Mouse (Mus musculus): ENCODE data around the gene Cdx4.

The Cdx4 gene

DNA sequence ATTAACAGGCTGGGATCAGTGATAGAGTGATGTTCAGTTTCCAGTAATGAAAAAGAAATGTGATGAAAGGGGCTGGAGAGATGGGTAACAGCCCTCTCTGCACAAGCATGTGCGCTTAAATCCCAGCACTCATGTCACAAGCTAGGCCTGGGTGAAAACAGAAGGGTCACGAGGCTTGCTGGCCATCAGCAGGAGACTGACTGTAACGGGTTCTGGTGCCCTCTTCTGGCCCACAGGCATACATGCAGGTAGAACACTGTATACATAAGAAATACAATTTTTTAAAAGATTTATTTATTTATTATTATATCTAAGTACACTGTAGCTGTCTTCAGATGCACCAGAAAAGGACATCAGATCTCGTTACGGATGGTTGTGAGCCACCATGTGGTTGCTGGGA, 53.1 kb downstream of the Cdx4 start:
- in situ Hi-C loops (cut with MboI) = loop anchor here (25.0 kb wide), 1 partner anchor 112 kb away; no protein-coding TSS in a partner anchor

Measured in mature B cell (primary cell).